Mouse (Mus musculus) adrenal gland, postnatal 10 days (tissue): ENCODE measurements around the gene Use1. TPM values are rescaled to one million over a fixed set of nuclear protein-coding genes. Genes with fewer than 3 reads are reported as not detected.
A peak's percentile ranks its signal among the peaks of the same experiment; 100 is the strongest.
"Not testable (repeated sequence)": the region's sequence is repeated elsewhere in the genome, so short reads cannot be mapped to it uniquely, and the experiment has no call there.

Experiments used
- DNase-seq: peaks from one replicate; pipeline ENCODE4 v3.0.0; 2021; ENCODE audit warnings: mixed read lengths
- long read RNA-seq, 2 experiments: library from polyadenylated mRNA; stranded (forward); transcript quantifications; one replicate each; pipeline ENCODE4 v2.0.0; 2021
- total RNA-seq, 2 experiments: library from RNA; stranded (reverse); gene quantifications; 2 replicates each; pipeline ENCODE4 v1.2.3; 2021

Use1 gene
- 100 to 1,000 TPM; 170 to 185 TPM for total RNA-seq
- long read RNA-seq, experiment 1, transcript Use1-206 (2 exons, 657 nt), result major isoform, 5 of 25 reads
- long read RNA-seq, experiment 1, partial matches to known transcripts, result 2 of 25 reads
- long read RNA-seq, experiment 1, other reads (novel, unspliced or antisense), result 17 of 25 reads
- long read RNA-seq, experiment 2, partial matches to known transcripts, result 0 of 10 reads
- long read RNA-seq, experiment 2, other reads (novel, unspliced or antisense), result 8 of 10 reads

GRCm38 (mm10) chr8:71366771-71367528 is at the start of gene Use1:
Use1 (plus strand) TSS chr8:71366848.
- peak; percentile 93 for DNase-seq

- DNase-seq, result not testable (repeated sequence)
These were observed 48.0 kb upstream of the Use1 start for GRCm38 (mm10) chr8:71318610-71319009.

- not testable (repeated sequence) for DNase-seq
These were observed 46.9 kb upstream of the Use1 start for GRCm38 (mm10) chr8:71319760-71320159.

DNA sequence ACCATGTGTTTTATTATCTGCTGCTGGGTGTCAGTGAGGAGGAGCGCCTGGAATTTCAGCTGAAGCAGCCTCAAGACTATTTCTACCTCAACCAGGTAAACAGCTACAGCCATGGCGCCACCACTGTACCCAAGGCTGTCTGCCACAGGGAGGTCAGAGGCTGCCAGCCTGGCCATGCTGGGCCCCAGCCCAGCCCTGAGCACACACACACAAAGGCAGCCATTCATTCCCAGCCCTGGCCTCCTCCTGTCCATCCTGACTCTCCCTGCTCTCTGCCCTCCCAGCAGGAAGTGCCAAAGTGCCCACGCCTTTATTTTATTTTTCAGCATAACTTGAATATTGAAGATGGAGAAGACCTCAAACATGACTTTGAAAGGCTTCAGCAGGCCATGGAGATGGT is 43.7 kb upstream of the Use1 start:
- DNase-seq, result no peak

DNA sequence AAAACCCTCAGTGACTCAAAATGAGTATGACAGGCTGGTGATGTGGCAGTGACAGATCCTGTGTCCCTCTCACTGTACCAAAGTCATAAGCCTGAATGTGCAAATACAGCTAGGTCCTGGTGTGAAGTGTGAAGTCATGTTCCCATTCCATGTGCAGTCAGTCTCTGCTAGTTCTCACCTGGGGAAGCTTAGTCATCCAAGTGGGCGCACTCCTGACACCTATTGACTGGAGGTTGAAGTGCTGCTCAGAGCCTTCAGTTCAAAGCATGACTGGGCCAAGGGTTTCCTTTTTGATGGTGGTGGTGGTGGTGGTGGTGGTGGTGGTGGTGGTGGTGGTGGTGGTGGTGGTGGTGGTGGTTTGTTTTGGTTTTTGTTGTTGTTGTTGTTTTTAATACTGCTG is 41.8 kb upstream of the Use1 start:
- peak; percentile 40 for DNase-seq

- DNase-seq, result not testable (repeated sequence)
These were observed 28.8 kb upstream of the Use1 start for GRCm38 (mm10) chr8:71337834-71338233.

GRCm38 (mm10) chr8:71340625-71341024 is 26.0 kb upstream of the Use1 start:
- peak; percentile 51 for DNase-seq

- no peak for DNase-seq
These were observed 20.1 kb upstream of the Use1 start for GRCm38 (mm10) chr8:71346581-71346980.

DNA sequence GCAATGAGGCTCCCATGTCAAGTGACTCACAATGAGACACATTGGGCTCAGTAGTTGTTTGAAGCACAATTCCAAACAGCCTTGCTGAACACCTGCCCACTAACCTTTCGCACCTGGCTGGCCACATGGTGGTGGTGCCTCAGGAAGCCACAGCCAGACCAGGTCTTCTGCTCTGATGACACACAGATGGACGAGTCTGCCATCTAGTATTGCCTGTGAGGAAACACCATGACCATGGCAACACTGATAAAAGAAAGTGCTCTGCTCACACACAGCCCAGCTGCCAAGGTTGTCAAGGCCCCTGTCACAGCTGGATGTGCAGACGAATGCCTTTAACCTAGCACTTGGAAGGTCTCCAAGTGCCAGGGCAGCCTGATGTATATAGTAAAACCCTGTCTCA is 15.5 kb upstream of the Use1 start:
- DNase-seq, result peak; percentile 24

- DNase-seq, result no peak
These were observed 15.1 kb upstream of the Use1 start for GRCm38 (mm10) chr8:71351520-71351919.

DNA sequence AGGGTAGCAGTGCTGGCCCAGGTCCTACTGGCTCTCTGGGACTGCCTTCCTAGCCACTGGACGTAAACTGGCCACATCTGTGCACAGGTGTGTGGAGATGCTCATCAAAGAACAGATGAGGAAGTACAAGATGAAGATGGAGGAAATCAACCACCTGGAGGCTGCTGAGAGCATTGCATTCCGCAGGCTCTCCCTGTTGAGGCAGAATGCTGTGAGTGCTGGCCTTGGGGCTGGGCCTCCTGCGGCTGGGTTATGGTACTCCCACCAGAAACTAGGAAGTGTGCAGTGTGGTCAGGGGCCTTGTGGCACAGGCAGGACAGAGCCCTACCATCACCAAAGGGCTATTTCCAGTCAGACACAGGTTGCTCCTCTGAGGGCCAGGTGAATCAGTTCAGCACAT is 8.6 kb upstream of the Use1 start:
- DNase-seq, result no peak

DNA sequence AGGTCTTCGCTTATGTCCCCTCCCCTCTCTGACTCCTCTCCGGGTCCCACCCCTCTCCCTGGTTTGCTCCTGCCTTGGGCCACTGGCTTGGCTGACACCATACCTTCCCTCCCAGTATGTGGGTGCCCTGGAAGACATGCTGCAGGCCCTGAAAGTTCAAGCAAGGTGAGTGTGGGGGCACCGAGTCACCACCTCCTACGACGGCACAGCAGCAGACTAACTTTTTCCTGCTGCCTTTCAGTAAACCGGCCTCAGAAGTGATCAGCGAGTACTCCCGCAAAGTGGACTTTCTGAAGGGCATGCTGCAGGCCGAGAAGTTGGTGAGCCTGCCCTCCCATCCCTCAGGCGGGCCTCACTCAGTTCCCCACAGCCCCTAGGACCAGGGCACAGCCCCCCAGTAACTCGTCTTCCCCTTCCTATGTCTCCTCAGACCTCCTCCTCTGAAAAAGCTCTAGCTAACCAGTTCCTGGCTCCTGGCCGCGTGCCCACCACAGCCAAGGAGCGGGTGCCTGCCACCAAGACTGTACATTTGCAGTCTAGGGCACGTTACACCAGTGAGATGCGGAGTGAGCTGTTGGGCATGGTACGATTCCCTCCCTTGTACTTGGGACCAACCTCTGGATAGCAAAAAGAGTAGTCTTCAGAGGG is 1.0 kb downstream of the Use1 start:
- DNase-seq, result peak; percentile 53

GRCm38 (mm10) chr8:71368366-71368765 is 1.7 kb downstream of the Use1 start:
- no peak for DNase-seq

- no peak for DNase-seq
These were observed 2.5 kb downstream of the Use1 start for GRCm38 (mm10) chr8:71369040-71369718.

DNA sequence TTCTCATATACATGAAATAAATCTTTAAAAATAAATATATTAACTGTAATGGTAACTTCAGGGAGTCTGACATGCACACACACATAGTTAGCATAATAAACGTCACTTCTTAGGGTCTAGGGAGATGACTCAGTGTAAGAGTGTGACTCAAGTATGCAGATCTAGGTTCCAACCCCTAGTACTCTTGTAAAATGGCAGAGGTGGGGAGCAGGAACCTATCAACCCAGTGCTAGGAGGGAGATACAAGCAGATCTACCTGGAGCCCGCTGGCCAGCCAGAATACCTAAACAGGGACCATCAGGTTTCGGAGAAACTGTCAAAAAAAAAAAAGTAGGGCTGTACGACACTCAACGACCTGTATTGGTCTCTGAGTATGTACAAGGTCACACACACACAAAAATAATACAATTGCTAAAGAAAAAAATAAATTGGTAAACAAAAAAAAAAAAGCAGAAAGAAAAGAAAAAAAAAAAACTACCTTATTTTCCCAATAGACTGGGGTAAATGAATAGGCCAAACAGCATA is 4.1 kb downstream of the Use1 start:
- DNase-seq, result no peak

- peak; percentile 99 for DNase-seq
These were observed 4.7 kb downstream of the Use1 start, which contains the start of gene Ocel1 for GRCm38 (mm10) chr8:71371236-71371848. Ocel1 (plus strand) TSS chr8:71371298.

DNA sequence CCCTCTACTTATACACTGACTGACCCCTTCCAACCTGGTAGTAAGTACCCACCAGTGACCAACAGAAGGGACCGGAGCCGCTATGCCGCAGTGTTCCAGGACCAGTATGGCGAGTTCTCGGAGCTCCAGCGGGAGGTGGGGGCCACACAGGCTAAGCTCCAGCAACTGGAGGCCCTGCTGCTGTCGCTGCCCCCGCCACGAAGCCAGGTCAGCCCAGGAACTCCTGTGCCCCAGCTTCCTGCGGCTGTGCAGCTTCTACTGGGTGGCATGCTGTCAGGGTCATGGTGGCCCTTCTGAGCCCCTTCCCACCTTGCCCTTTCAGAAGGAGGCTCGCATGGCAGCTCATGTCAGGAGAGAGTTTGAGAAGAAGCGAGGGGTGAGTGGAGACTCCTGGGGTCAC is 5.8 kb downstream of the Use1 start:
- no peak for DNase-seq

GRCm38 (mm10) chr8:71373000-71373399 is 6.4 kb downstream of the Use1 start:
- DNase-seq, result no peak

DNA sequence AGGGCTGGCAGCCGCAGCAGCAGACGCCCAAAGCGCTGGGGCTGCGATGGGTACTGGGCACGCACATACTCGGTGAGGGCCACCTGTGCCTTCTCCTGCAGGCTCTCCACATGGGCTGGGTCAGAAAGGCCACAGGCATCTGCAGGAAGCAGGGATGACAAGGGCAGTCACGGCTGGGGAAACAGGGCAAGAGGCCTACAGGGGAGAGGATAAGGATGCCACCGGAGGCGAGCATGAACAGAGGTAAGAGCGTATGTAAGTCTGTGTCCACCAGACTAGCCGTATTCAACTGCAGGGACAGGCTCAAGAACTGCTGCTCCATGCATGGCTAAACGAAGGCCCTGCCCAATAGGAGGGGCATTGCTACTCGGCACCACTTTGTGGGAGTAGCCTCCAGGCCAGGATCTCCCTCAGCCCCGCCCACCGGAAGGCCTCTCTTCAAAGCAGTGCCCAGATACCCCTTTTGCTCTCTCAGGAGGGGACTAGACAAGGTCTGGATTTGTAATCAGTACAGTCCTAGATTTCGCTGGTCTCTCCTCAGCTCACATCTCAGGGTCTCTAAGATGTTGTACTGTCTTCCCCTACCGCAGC is 8.1 kb downstream of the Use1 start:
- DNase-seq, result peak; percentile 60

GRCm38 (mm10) chr8:71375581-71376422 is 9.2 kb downstream of the Use1 start:
- DNase-seq, result peak; percentile 82
